Mouse (Mus musculus) urinary bladder, postnatal 14 days (tissue): ENCODE results near the gene Fshb.

Experiments
- DNase-seq: peaks from one replicate; pipeline ENCODE4 v3.0.0; 2021; ENCODE audit warnings: low spot score

The Fshb gene

GRCm38 (mm10) chr2:107059556-107059955 is at the start of gene Fshb:
TSS of gene Fshb (minus strand) at chr2:107059656.
- no peak for DNase-seq

GRCm38 (mm10) chr2:107084256-107084655 is 24.8 kb upstream of the Fshb start:
- no peak for DNase-seq

GRCm38 (mm10) chr2:107083071-107083885 is 23.8 kb upstream of the Fshb start:
- DNase-seq = no peak

- no peak for DNase-seq
These were observed 3.8 kb upstream of the Fshb start for GRCm38 (mm10) chr2:107063260-107063659.

GRCm38 (mm10) chr2:107045955-107046354 is 13.5 kb downstream of the Fshb start:
- no peak for DNase-seq

- no peak for DNase-seq
These were observed 18.6 kb downstream of the Fshb start for GRCm38 (mm10) chr2:107040816-107041215.

GRCm38 (mm10) chr2:107035980-107036379 is 23.5 kb downstream of the Fshb start:
- no peak for DNase-seq

GRCm38 (mm10) chr2:107024694-107025093 is 34.8 kb downstream of the Fshb start:
- no peak for DNase-seq

- DNase-seq = no peak
These were observed 36.7 kb downstream of the Fshb start for GRCm38 (mm10) chr2:107022713-107023112.

GRCm38 (mm10) chr2:107019331-107019730 is 40.1 kb downstream of the Fshb start:
- DNase-seq = no peak

GRCm38 (mm10) chr2:107013161-107013560 is 46.3 kb downstream of the Fshb start:
- DNase-seq = no peak

GRCm38 (mm10) chr2:107012318-107012717 is 47.1 kb downstream of the Fshb start:
- no peak for DNase-seq

GRCm38 (mm10) chr2:107010160-107010559 is 49.3 kb downstream of the Fshb start:
- DNase-seq = no peak

GRCm38 (mm10) chr2:107006378-107006777 is 53.1 kb downstream of the Fshb start:
- DNase-seq = no peak
